Mouse (Mus musculus): ENCODE results near the gene Apol6. TPM values are rescaled to one million over a fixed set of nuclear protein-coding genes. Genes with fewer than 3 reads are reported as not detected.

Apol6 gene
- polyA plus RNA-seq, 1 experiment from 2014 or later = not detected

DNA sequence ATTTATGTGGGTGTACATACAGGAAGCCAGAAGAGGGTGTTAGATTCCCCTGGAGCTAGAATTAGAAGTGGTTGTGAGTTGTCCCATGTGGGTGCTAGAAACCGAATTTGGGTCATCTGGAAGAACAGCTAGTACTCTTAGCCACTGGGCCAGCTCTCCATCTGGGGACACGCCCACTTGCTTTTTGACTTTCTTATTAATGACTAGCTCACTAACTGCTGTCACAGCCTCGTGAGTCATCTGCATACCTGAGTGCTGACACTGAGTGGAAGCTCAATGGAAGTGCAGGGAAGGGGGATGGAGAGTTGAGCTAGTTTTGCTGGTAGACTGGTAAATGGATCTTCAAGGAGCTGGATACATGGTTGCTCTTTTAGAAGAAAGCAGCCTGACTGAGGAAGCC lies 32.0 kb downstream of the Apol6 start:
- WGBS = 85% methylated on average over 3 of the region's 3 CpGs
- no peak for ATAC-seq
- Histone ChIP-seq H3K36me3 (ENCODE audit: poor library complexity, severe bottlenecking) (peaks cover 53% of the 10 kb centered on the region), H3K27me3 (no peaks in the 10 kb centered on the region), H3K4me1 (peaks cover 17% of the 10 kb centered on the region), H3K9ac (no peak overlapping the region), H3K27ac (no peak overlapping the region), H3K9me3 (replicated peaks) (no peaks in the 10 kb centered on the region), H3K4me3 (no peak overlapping the region), H3K4me2 (no peak overlapping the region)

DNA sequence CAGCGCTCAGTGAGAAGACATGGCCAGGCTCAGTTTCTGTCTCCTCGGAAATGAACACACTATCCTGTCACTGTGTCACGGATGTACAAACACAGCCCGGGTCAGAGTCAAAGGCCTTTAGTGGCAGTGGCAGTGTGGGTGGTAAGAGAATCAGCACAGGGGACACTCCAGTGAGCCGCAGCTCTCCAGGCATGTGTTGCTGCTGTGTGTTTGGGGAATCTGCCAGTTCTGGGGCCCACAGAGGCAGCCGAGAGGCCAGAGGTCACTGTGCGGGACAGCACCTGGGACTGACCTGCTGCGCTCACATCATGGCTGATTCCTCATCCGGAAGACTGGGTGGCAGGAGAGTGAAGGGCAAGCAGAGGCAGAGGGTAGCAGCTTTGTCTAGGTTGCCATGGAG lies 33.4 kb downstream of the Apol6 start:
- Histone ChIP-seq H3K4me3 (no peak overlapping the region), H3K4me1 (peaks cover 17% of the 10 kb centered on the region; the same call in 1 of the 2 replicates), H3K4me2 (no peak overlapping the region), H3K36me3 (ENCODE audit: poor library complexity, severe bottlenecking) (peaks cover 67% of the 10 kb centered on the region), H3K27ac (no peak overlapping the region), H3K27me3 (no peaks in the 10 kb centered on the region), H3K9ac (no peak overlapping the region), H3K9me3 (replicated peaks) (no peaks in the 10 kb centered on the region)
- WGBS = 94% methylated on average over 9 of the region's 9 CpGs
- ATAC-seq = no peak

- Histone ChIP-seq H3K27ac (no peak overlapping the region), H3K36me3 (ENCODE audit: poor library complexity, severe bottlenecking) (peaks cover 74% of the 10 kb centered on the region), H3K4me2 (no peak overlapping the region), H3K4me1 (peaks cover 23% of the 10 kb centered on the region), H3K9me3 (replicated peaks) (no peaks in the 10 kb centered on the region), H3K9ac (no peak overlapping the region), H3K4me3 (no peak overlapping the region), H3K27me3 (no peaks in the 10 kb centered on the region)
- no peak for ATAC-seq
- WGBS = 49% methylated on average over 3 of the region's 3 CpGs
These were observed 34.3 kb downstream of the Apol6 start for GRCm38 (mm10) chr15:77078786-77079185.

- Histone ChIP-seq H3K27me3 (no peaks in the 10 kb centered on the region), H3K27ac (no peak overlapping the region), H3K4me2 (no peak overlapping the region), H3K9me3 (replicated peaks) (no peaks in the 10 kb centered on the region), H3K36me3 (ENCODE audit: poor library complexity, severe bottlenecking) (peaks cover 75% of the 10 kb centered on the region), H3K4me3 (no peak overlapping the region), H3K4me1 (peaks cover 23% of the 10 kb centered on the region), H3K9ac (no peak overlapping the region)
- 64% methylated on average over 14 of the region's 14 CpGs for WGBS
- no peak for ATAC-seq
These were observed 34.8 kb downstream of the Apol6 start for GRCm38 (mm10) chr15:77079256-77079822.

DNA sequence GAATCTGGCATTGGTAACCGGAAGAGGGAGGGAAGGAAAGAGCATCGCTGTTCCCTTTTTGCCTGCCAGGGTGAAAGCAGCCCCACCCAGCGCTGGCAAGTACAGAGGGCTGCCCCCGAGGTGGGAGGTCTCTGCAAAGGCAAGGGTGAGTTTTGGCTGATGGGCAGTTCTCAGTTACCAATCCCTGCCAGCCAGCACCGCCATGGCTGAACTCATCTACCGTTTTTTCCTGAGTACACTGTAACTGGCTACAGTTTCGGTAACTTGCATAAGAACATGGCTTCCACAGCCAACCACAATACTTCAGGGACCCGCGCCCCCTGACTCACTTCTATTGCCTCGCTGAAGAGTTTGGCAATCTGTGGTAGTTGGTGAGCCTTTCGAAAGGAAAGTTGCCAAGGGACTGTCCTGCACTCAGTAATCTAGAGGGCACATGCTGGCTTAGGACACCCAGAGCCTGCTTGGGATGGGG lies 35.4 kb downstream of the Apol6 start:
- Histone ChIP-seq H3K9ac (no peak overlapping the region), H3K4me2 (no peak overlapping the region), H3K27me3 (no peaks in the 10 kb centered on the region), H3K27ac (no peak overlapping the region), H3K36me3 (ENCODE audit: poor library complexity, severe bottlenecking) (peaks cover 81% of the 10 kb centered on the region), H3K9me3 (replicated peaks) (no peaks in the 10 kb centered on the region), H3K4me3 (no peak overlapping the region), H3K4me1 (peaks cover 23% of the 10 kb centered on the region)
- 70% methylated on average over 11 of the region's 11 CpGs for WGBS
- ATAC-seq = no peak

GRCm38 (mm10) chr15:77080684-77081254 lies 36.2 kb downstream of the Apol6 start:
- Histone ChIP-seq H3K9me3 (replicated peaks) (no peaks in the 10 kb centered on the region), H3K9ac (no peak overlapping the region), H3K4me1 (peaks cover 23% of the 10 kb centered on the region), H3K36me3 (ENCODE audit: poor library complexity, severe bottlenecking) (peaks cover 86% of the 10 kb centered on the region), H3K4me2 (no peak overlapping the region), H3K27me3 (no peaks in the 10 kb centered on the region), H3K27ac (no peak overlapping the region), H3K4me3 (no peak overlapping the region)
- WGBS = 78% methylated on average over 14 of the region's 14 CpGs
- no peak for ATAC-seq

DNA sequence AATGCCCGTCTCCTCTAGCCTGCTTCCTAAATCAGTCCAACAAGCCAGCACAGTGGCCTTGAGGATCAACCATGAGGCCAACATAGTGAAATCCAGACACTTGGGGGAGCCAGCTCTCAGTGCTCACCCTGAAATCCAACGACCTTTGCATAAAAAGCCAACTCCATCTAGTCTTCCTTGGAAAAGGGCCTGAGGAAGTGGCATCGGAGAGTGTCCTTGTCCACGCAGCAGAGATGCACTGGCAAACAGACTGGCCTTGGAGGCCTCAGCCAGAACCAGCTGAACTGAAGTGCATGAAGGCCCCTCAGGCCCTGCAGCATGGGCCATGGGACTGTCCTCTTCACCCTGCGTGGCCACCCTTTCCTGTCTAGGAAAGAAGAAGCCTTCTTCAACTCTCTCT lies 36.9 kb downstream of the Apol6 start:
- H3K36me3 ChIP-seq (ENCODE audit: poor library complexity, severe bottlenecking) = peaks cover 82% of the 10 kb centered on the region
- H3K9me3 ChIP-seq (replicated peaks) = no peaks in the 10 kb centered on the region
- H3K27ac ChIP-seq = no peak overlapping the region
- no peak overlapping the region for H3K9ac ChIP-seq
- H3K4me2 ChIP-seq = no peak overlapping the region
- 83% methylated on average over 5 of the region's 5 CpGs for WGBS
- no peak overlapping the region for H3K4me3 ChIP-seq
- H3K4me1 ChIP-seq = peaks cover 23% of the 10 kb centered on the region
- ATAC-seq = no peak
- H3K27me3 ChIP-seq = no peaks in the 10 kb centered on the region

- ATAC-seq = no peak
- Histone ChIP-seq H3K27me3 (no peaks in the 10 kb centered on the region), H3K9ac (no peak overlapping the region), H3K27ac (no peak overlapping the region), H3K36me3 (ENCODE audit: poor library complexity, severe bottlenecking) (peaks cover 80% of the 10 kb centered on the region), H3K9me3 (replicated peaks) (no peaks in the 10 kb centered on the region), H3K4me2 (no peak overlapping the region), H3K4me3 (no peak overlapping the region), H3K4me1 (peaks cover 9% of the 10 kb centered on the region; the same call in 1 of the 2 replicates)
- WGBS = 88% methylated on average over 7 of the region's 7 CpGs
These were observed 41.3 kb downstream of the Apol6 start for GRCm38 (mm10) chr15:77085818-77086217.

- Histone ChIP-seq H3K27ac (no peak overlapping the region), H3K4me1 (peaks cover 9% of the 10 kb centered on the region; the same call in 1 of the 2 replicates), H3K4me2 (no peak overlapping the region), H3K4me3 (no peak overlapping the region), H3K9me3 (replicated peaks) (no peaks in the 10 kb centered on the region), H3K9ac (no peak overlapping the region), H3K27me3 (no peaks in the 10 kb centered on the region), H3K36me3 (ENCODE audit: poor library complexity, severe bottlenecking) (peaks cover 79% of the 10 kb centered on the region)
- WGBS = 100% methylated on average over 1 of the region's 1 CpGs
- no peak for ATAC-seq
These were observed 42.0 kb downstream of the Apol6 start for GRCm38 (mm10) chr15:77086488-77086887.

GRCm38 (mm10) chr15:77089249-77089648 lies 44.7 kb downstream of the Apol6 start:
- Histone ChIP-seq H3K9ac (no peak overlapping the region), H3K27ac (no peak overlapping the region), H3K4me3 (no peak overlapping the region), H3K4me2 (no peak overlapping the region), H3K4me1 (no peaks in the 10 kb centered on the region), H3K27me3 (no peaks in the 10 kb centered on the region), H3K36me3 (ENCODE audit: poor library complexity, severe bottlenecking) (peaks cover 79% of the 10 kb centered on the region), H3K9me3 (replicated peaks) (no peaks in the 10 kb centered on the region)
- ATAC-seq = no peak
- 78% methylated on average over 11 of the region's 11 CpGs for WGBS

DNA sequence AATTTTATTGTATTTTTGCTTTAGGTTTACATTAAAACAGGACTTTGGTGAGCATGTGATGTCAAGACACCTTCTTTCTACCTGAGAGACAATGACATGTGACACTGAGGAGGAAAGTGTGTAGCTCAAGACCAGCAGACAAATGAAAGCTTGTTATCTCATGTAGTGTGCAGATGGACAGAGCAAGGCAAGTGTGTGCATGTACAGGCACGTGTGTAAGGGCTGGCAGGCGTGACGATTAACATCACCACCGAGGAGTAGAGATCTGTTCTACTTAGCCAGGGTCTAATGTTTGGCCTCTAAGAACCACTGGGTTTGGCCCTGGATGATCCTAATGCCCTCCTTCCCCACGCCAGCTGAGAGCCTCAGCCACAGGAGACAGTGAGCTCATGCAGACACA lies 46.0 kb downstream of the Apol6 start:
- Histone ChIP-seq H3K4me1 (no peaks in the 10 kb centered on the region), H3K9ac (no peak overlapping the region), H3K36me3 (ENCODE audit: poor library complexity, severe bottlenecking) (peaks cover 77% of the 10 kb centered on the region), H3K4me2 (no peak overlapping the region), H3K27ac (no peak overlapping the region), H3K9me3 (replicated peaks) (no peaks in the 10 kb centered on the region), H3K27me3 (no peaks in the 10 kb centered on the region), H3K4me3 (no peak overlapping the region)
- WGBS = 88% methylated on average over 5 of the region's 5 CpGs
- ATAC-seq = no peak

DNA sequence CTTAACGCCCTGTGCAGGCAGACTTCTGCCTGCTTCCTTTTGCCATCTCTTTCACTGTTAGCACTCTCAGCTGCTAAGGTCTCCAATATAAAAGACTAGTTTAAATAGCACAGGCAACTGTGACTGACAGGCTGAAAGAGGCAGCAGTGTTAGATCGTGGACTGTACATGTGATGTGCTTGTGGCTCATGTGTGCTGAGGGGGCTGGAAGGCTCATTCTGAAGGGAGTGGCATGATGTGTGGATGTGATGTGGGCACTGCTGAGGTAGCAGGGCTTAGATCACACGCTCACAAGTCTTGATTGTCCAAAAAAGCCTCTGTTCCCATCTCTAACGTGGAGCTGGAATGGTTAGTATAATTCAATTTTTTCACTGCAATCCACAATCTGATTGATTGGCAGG lies 46.9 kb downstream of the Apol6 start:
- H3K9me3 ChIP-seq (replicated peaks) = no peaks in the 10 kb centered on the region
- no peaks in the 10 kb centered on the region for H3K27me3 ChIP-seq
- H3K4me1 ChIP-seq = no peaks in the 10 kb centered on the region
- 68% methylated on average over 4 of the region's 4 CpGs for WGBS
- H3K4me2 ChIP-seq = no peak overlapping the region
- H3K36me3 ChIP-seq (ENCODE audit: poor library complexity, severe bottlenecking) = peaks cover 77% of the 10 kb centered on the region
- H3K27ac ChIP-seq = no peak overlapping the region
- no peak for ATAC-seq
- no peak overlapping the region for H3K9ac ChIP-seq
- H3K4me3 ChIP-seq = no peak overlapping the region

- Histone ChIP-seq H3K27me3 (no peaks in the 10 kb centered on the region), H3K9me3 (replicated peaks) (no peaks in the 10 kb centered on the region), H3K9ac (no peak overlapping the region), H3K36me3 (ENCODE audit: poor library complexity, severe bottlenecking) (peaks cover 80% of the 10 kb centered on the region), H3K4me1 (no peaks in the 10 kb centered on the region), H3K4me2 (no peak overlapping the region), H3K27ac (no peak overlapping the region), H3K4me3 (no peak overlapping the region)
- ATAC-seq = no peak
- 95% methylated on average over 13 of the region's 13 CpGs for WGBS
These were observed 49.9 kb downstream of the Apol6 start for GRCm38 (mm10) chr15:77094431-77094830.
